Mouse (Mus musculus) kidney, adult 18-20 months (tissue): ENCODE data around the gene Ldb3.
A peak's percentile ranks its signal among the peaks of the same experiment; 100 is the strongest.

Experiments
- DNase-seq: peaks from one replicate; pipeline ENCODE4 v3.0.0; 2021

Ldb3 gene

GRCm38 (mm10) chr14:34590017-34590570, 1.6 kb upstream of the Ldb3 start:
- no peak for DNase-seq

- DNase-seq: no peak
Measured at GRCm38 (mm10) chr14:34589185-34589713, 767 bp upstream of the Ldb3 start.

- DNase-seq: peak; percentile 40
Measured at GRCm38 (mm10) chr14:34588005-34588404, 477 bp downstream of the Ldb3 start.

GRCm38 (mm10) chr14:34586871-34587270, 1.6 kb downstream of the Ldb3 start:
- no peak for DNase-seq

GRCm38 (mm10) chr14:34585358-34586105, 3.0 kb downstream of the Ldb3 start:
- peak; percentile 27 for DNase-seq

- peak; percentile 66 for DNase-seq
Measured at GRCm38 (mm10) chr14:34582740-34583427, 5.6 kb downstream of the Ldb3 start.

- no peak for DNase-seq
Measured at GRCm38 (mm10) chr14:34576858-34577257, 11.6 kb downstream of the Ldb3 start.

- DNase-seq: peak; percentile 33
Measured at GRCm38 (mm10) chr14:34574068-34574467, 14.4 kb downstream of the Ldb3 start.

GRCm38 (mm10) chr14:34573348-34573913, 15.1 kb downstream of the Ldb3 start:
- DNase-seq: no peak

- DNase-seq: no peak
Measured at GRCm38 (mm10) chr14:34571610-34572387, 16.7 kb downstream of the Ldb3 start.

- no peak for DNase-seq
Measured at GRCm38 (mm10) chr14:34570903-34571302, 17.6 kb downstream of the Ldb3 start.

- DNase-seq: peak; percentile 77
Measured at GRCm38 (mm10) chr14:34570294-34570693, 18.2 kb downstream of the Ldb3 start.

- DNase-seq: no peak
Measured at GRCm38 (mm10) chr14:34569534-34570194, 18.8 kb downstream of the Ldb3 start.

- DNase-seq: no peak
Measured at GRCm38 (mm10) chr14:34568626-34569025, 19.9 kb downstream of the Ldb3 start.

- no peak for DNase-seq
Measured at GRCm38 (mm10) chr14:34567697-34568096, 20.8 kb downstream of the Ldb3 start.

GRCm38 (mm10) chr14:34566530-34566929, 22.0 kb downstream of the Ldb3 start:
- DNase-seq: no peak

GRCm38 (mm10) chr14:34565711-34566110, 22.8 kb downstream of the Ldb3 start:
- no peak for DNase-seq

GRCm38 (mm10) chr14:34564646-34565045, 23.8 kb downstream of the Ldb3 start:
- no peak for DNase-seq

GRCm38 (mm10) chr14:34562393-34562792, 26.1 kb downstream of the Ldb3 start:
- DNase-seq: no peak

- no peak for DNase-seq
Measured at GRCm38 (mm10) chr14:34561647-34562046, 26.8 kb downstream of the Ldb3 start.

- DNase-seq: no peak
Measured at GRCm38 (mm10) chr14:34558947-34559346, 29.5 kb downstream of the Ldb3 start.

- DNase-seq: no peak
Measured at GRCm38 (mm10) chr14:34555211-34555610, 33.3 kb downstream of the Ldb3 start.
